Mouse (Mus musculus): ENCODE data around the gene Ppp1r14a.

DNA sequence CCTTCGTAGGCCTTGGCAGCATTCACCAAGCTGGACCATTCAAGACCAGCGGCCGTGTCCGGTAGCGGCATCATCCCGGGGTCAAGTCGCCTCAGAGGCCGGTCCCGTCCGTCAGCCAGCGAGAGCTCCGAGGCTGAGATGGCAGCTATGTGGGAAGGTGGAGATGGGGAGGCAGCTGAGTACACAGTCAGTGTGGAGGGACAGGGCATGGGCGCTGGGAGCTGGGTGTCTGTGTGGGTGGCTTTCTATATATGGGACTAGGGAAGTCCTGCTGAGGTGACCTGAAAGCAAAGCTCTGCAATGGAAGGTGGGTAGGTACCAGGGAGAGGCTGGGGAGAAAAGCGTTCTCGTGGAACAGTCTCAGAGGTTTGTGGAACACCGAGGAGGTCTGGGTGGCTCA, 39.9 kb downstream of the Ppp1r14a start:
- TF ChIP-seq GATA1 (IDR thresholded peaks at IDR 0.05; ENCODE audit: low read length) (no peak), TAL1 (IDR thresholded peaks at IDR 0.05; ENCODE audit: low read length) (no peak)

All from erythroblast, embryonic 14.5 days (primary cell).